Mouse (Mus musculus): ENCODE data around the gene Stmnd1. TPM values are rescaled to one million over a fixed set of nuclear protein-coding genes. Genes with fewer than 3 reads are reported as not detected.

The Stmnd1 gene
- polyA plus RNA-seq, 1 experiment from 2014 or later: not detected

GRCm38 (mm10) chr13:46259526-46259925, 14.0 kb upstream of the Stmnd1 start:
- Histone ChIP-seq H3K27me3 (no peaks in the 10 kb centered on the region), H3K36me3 (no peaks in the 10 kb centered on the region), H3K4me2 (replicated peaks) (no peak overlapping the region), H3K27ac (no peak overlapping the region), H3K9me3 (replicated peaks) (no peaks in the 10 kb centered on the region), H3K9ac (no peak overlapping the region), H3K4me3 (no peak overlapping the region), H3K4me1 (no peaks in the 10 kb centered on the region)
- no peak for ATAC-seq (ENCODE audit: low FRiP score)
- WGBS: 73% methylated on average over 4 of the region's 4 CpGs

GRCm38 (mm10) chr13:46261244-46261643, 12.3 kb upstream of the Stmnd1 start:
- no peak for ATAC-seq (ENCODE audit: low FRiP score)
- Histone ChIP-seq H3K27me3 (no peaks in the 10 kb centered on the region), H3K27ac (no peak overlapping the region), H3K9me3 (replicated peaks) (no peaks in the 10 kb centered on the region), H3K4me2 (replicated peaks) (no peak overlapping the region), H3K36me3 (no peaks in the 10 kb centered on the region), H3K4me1 (no peaks in the 10 kb centered on the region), H3K9ac (no peak overlapping the region), H3K4me3 (no peak overlapping the region)
- WGBS: 43% methylated on average over 3 of the region's 3 CpGs

DNA sequence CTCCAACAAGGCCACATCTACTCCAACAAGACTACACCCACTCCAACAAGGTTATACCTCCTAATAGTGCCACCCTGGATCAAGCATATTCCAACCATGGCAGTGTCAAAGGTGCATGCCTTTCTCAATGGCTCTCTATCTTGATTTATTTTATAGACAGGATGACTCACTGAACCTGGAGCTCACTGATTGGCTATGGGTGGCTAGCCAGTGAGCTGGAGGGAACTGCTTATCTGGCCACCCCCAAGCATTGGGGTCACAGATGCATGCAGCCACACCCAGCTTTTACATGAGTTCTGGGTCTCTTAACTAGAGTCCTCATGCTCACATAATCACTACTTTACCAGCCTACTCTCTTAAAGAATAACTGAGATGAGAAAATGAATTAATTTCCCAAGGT, 5.7 kb upstream of the Stmnd1 start:
- H3K27ac ChIP-seq: no peak overlapping the region
- no peaks in the 10 kb centered on the region for H3K36me3 ChIP-seq
- no peak overlapping the region for H3K4me3 ChIP-seq
- H3K9me3 ChIP-seq (replicated peaks): no peaks in the 10 kb centered on the region
- H3K4me1 ChIP-seq: peaks cover 20% of the 10 kb centered on the region
- H3K4me2 ChIP-seq (replicated peaks): no peak overlapping the region
- no peaks in the 10 kb centered on the region for H3K27me3 ChIP-seq
- ATAC-seq (ENCODE audit: low FRiP score): no peak
- no peak overlapping the region for H3K9ac ChIP-seq

DNA sequence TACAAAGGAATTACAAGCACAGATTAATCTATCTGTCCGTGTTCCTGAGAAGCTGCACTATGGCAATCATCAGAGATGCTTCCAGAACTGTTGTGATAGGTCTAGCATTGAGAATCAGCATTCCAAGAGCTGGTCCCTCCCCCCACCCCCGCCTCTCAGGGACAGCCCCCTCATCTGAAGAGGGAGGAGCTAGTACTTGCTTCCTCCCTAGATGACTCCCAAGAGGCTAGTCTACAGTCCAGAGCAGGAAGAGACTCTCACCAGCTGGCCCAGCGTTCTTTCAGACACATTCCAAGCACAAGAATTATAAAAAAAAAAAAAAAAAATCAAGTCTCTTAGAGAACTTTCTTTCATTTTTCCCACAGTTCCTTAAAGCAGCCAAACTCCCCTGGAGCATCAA, 5.2 kb upstream of the Stmnd1 start:
- Histone ChIP-seq H3K27ac (no peak overlapping the region), H3K9ac (no peak overlapping the region), H3K4me3 (no peak overlapping the region), H3K4me1 (peaks cover 26% of the 10 kb centered on the region), H3K9me3 (replicated peaks) (no peaks in the 10 kb centered on the region), H3K36me3 (no peaks in the 10 kb centered on the region), H3K4me2 (replicated peaks) (no peak overlapping the region), H3K27me3 (no peaks in the 10 kb centered on the region)
- no peak for ATAC-seq (ENCODE audit: low FRiP score)
- WGBS: 47% methylated on average over 3 of the region's 3 CpGs

GRCm38 (mm10) chr13:46268815-46269445, 4.6 kb upstream of the Stmnd1 start:
- H3K9ac ChIP-seq: no peak overlapping the region
- H3K4me3 ChIP-seq: no peak overlapping the region
- ATAC-seq (ENCODE audit: low FRiP score): peak; percentile 68
- no peaks in the 10 kb centered on the region for H3K9me3 ChIP-seq (replicated peaks)
- H3K4me2 ChIP-seq (replicated peaks): 0 out of 2 replicates have a peak overlapping the region, but pooled peaks have one; percentile 9
- H3K36me3 ChIP-seq: no peaks in the 10 kb centered on the region
- H3K27ac ChIP-seq: 0 out of 2 replicates have a peak overlapping the region, but pooled peaks have one; percentile 23
- WGBS: 40% methylated on average over 7 of the region's 7 CpGs
- H3K27me3 ChIP-seq: no peaks in the 10 kb centered on the region
- peaks cover 31% of the 10 kb centered on the region for H3K4me1 ChIP-seq

GRCm38 (mm10) chr13:46272811-46273452, 589 bp upstream of the Stmnd1 start:
- Histone ChIP-seq H3K4me3 (no peak overlapping the region; the same call in 1 of the 2 replicates), H3K9me3 (replicated peaks) (no peaks in the 10 kb centered on the region), H3K4me2 (replicated peaks) (peak overlapping the region; percentile 48), H3K27me3 (no peaks in the 10 kb centered on the region), H3K9ac (peak overlapping the region; percentile 49), H3K4me1 (peaks cover 32% of the 10 kb centered on the region), H3K27ac (no peak overlapping the region), H3K36me3 (no peaks in the 10 kb centered on the region)
- 15% methylated on average over 17 of the region's 17 CpGs for WGBS
- ATAC-seq (ENCODE audit: low FRiP score): no peak

- Histone ChIP-seq H3K4me2 (replicated peaks) (no peak overlapping the region), H3K4me1 (peaks cover 15% of the 10 kb centered on the region), H3K27ac (no peak overlapping the region), H3K9ac (no peak overlapping the region), H3K4me3 (no peak overlapping the region), H3K27me3 (no peaks in the 10 kb centered on the region), H3K9me3 (replicated peaks) (no peaks in the 10 kb centered on the region), H3K36me3 (no peaks in the 10 kb centered on the region)
- 93% methylated on average over 4 of the region's 4 CpGs for WGBS
- no peak for ATAC-seq (ENCODE audit: low FRiP score)
Observed at GRCm38 (mm10) chr13:46275701-46276100, 2.2 kb downstream of the Stmnd1 start.

GRCm38 (mm10) chr13:46282543-46282942, 9.0 kb downstream of the Stmnd1 start:
- WGBS: 88% methylated on average over 2 of the region's 2 CpGs
- H3K9ac ChIP-seq: no peak overlapping the region

GRCm38 (mm10) chr13:46287801-46288200, 14.3 kb downstream of the Stmnd1 start:
- H3K4me2 ChIP-seq (replicated peaks): no peak overlapping the region
- H3K27ac ChIP-seq: no peak overlapping the region
- H3K4me1 ChIP-seq: no peaks in the 10 kb centered on the region
- no peak overlapping the region for H3K9ac ChIP-seq
- H3K9me3 ChIP-seq (replicated peaks): no peaks in the 10 kb centered on the region
- no peaks in the 10 kb centered on the region for H3K27me3 ChIP-seq
- no peaks in the 10 kb centered on the region for H3K36me3 ChIP-seq
- no peak for ATAC-seq (ENCODE audit: low FRiP score)
- 70% methylated on average over 8 of the region's 8 CpGs for WGBS
- H3K4me3 ChIP-seq: no peak overlapping the region

More at GRCm38 (mm10) chr13:46282543-46282942, 9.0 kb downstream of the Stmnd1 start:
- H3K4me2 ChIP-seq (replicated peaks): no peak overlapping the region
- no peaks in the 10 kb centered on the region for H3K9me3 ChIP-seq (replicated peaks)
- no peaks in the 10 kb centered on the region for H3K36me3 ChIP-seq
- no peak overlapping the region for H3K27ac ChIP-seq
- ATAC-seq (ENCODE audit: low FRiP score): no peak
- H3K4me1 ChIP-seq: no peaks in the 10 kb centered on the region
- H3K27me3 ChIP-seq: no peaks in the 10 kb centered on the region
- H3K4me3 ChIP-seq: no peak overlapping the region

DNA sequence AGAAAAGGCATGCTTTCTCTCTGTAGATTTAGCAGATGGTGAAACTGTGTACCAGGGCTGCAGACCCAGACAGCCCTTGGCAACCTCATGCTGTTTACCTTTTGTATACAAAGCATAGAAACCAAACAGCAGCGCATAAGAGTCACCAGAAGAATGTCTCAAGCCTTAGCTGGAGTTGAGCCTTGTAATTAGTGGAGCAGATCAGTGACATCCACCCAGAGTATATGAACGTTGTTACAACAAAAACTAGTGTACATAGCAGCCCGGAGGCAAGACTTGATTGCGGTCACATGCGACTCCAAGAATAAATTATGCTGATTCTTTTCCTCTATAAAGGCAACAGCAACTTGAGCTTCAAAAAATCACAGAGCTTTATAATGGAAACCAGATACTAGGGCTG, 14.9 kb downstream of the Stmnd1 start:
- Histone ChIP-seq H3K27me3 (no peaks in the 10 kb centered on the region), H3K9ac (no peak overlapping the region), H3K4me2 (replicated peaks) (no peak overlapping the region), H3K4me3 (no peak overlapping the region), H3K4me1 (no peaks in the 10 kb centered on the region), H3K36me3 (no peaks in the 10 kb centered on the region), H3K27ac (no peak overlapping the region), H3K9me3 (replicated peaks) (no peaks in the 10 kb centered on the region)
- ATAC-seq (ENCODE audit: low FRiP score): no peak
- 86% methylated on average over 5 of the region's 5 CpGs for WGBS

DNA sequence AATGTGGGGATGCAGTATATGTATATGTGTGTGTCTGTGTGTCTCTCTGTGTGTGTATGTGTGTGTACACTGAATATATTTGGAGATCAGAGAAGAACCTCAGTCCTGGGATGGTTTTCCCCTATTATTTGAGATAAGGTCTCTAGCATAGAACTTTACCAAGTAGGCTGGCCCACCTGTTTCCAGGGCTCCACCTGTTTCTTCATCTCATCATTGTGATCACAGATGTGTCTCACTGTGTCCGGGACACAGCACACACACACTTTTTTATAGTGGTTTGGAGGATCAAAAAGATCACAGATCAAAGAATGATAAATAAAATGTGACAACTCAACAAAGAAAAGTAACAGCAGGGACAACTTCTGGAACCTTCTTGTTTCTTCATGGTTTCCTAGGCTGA, 17.0 kb downstream of the Stmnd1 start:
- Histone ChIP-seq H3K36me3 (no peaks in the 10 kb centered on the region), H3K9ac (no peak overlapping the region), H3K9me3 (replicated peaks) (no peaks in the 10 kb centered on the region), H3K4me1 (no peaks in the 10 kb centered on the region), H3K27ac (no peak overlapping the region), H3K4me2 (replicated peaks) (no peak overlapping the region), H3K4me3 (no peak overlapping the region), H3K27me3 (no peaks in the 10 kb centered on the region)
- ATAC-seq (ENCODE audit: low FRiP score): no peak
- 78% methylated on average over 1 of the region's 1 CpGs for WGBS

DNA sequence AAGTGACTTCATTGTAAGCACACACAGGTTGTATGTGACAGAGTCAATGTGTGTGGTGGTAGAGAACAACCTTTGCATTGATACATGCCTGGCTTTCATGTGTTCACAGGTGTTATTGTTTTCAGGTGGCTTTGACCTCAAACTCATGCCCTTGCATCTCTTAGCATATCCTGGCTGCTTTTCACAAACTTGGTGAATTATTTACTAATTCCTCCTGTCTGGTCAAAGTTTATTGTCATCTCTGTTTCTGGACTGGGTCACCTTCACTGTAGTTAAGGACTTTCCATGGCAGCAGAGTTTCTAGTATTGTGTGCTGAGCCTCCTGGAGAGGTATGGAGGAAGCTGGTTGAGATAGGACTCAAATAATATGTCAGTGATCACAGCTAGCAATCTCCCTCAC, 20.8 kb downstream of the Stmnd1 start:
- H3K27ac ChIP-seq: no peak overlapping the region
- ATAC-seq (ENCODE audit: low FRiP score): no peak
- H3K9ac ChIP-seq: no peak overlapping the region
- H3K4me2 ChIP-seq (replicated peaks): no peak overlapping the region
- no peaks in the 10 kb centered on the region for H3K27me3 ChIP-seq
- H3K9me3 ChIP-seq (replicated peaks): no peaks in the 10 kb centered on the region
- H3K36me3 ChIP-seq: no peaks in the 10 kb centered on the region
- no peaks in the 10 kb centered on the region for H3K4me1 ChIP-seq
- no peak overlapping the region for H3K4me3 ChIP-seq

DNA sequence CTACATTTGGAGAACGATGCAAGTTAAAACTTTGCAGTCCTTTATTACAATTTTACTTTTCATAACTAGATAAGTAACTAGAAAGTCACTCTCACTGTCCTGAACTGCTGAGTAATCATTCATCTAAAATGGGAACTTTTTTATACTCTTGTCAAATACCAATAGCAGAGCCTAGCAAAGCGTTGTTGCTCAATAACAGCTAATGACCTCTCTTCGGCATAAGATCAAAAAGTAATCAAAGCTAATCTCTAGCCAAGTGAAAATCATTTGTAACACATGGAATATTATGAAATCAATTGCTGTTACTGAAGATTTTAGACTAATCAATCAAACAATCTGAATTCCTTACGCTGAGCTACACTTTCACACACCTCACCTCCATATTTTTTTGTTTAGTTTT, 24.2 kb downstream of the Stmnd1 start:
- 90% methylated on average over 4 of the region's 4 CpGs for WGBS
- Histone ChIP-seq H3K27ac (no peak overlapping the region), H3K9me3 (replicated peaks) (no peaks in the 10 kb centered on the region), H3K27me3 (no peaks in the 10 kb centered on the region), H3K9ac (no peak overlapping the region), H3K4me3 (no peak overlapping the region), H3K4me2 (replicated peaks) (no peak overlapping the region), H3K36me3 (no peaks in the 10 kb centered on the region), H3K4me1 (no peaks in the 10 kb centered on the region)
- ATAC-seq (ENCODE audit: low FRiP score): no peak

Measured in hindbrain, embryonic 12.5 days (tissue).